Mouse (Mus musculus) small intestine, adult 2 months (tissue): ENCODE data around the gene Pbx2. TPM values are rescaled to one million over a fixed set of nuclear protein-coding genes. Genes with fewer than 3 reads are reported as not detected.

Experiments used
- H3K27ac ChIP-seq: fragments of 200-500 bp; 2 replicates; pipeline ENCODE4 v1.5.1; 2012; ENCODE audit warnings: low read depth, low read length, control low read depth, inconsistent platforms; ENCODE audit not compliant: insufficient read depth
- H3K27me3 ChIP-seq: fragments of 200-500 bp; 2 replicates; pipeline ENCODE4 v1.6.1; 2012; ENCODE audit warnings: mild to moderate bottlenecking, moderate library complexity, low read length, inconsistent platforms; ENCODE audit not compliant: control insufficient read depth, insufficient read depth
- H3K36me3 ChIP-seq: fragments of 200-500 bp; 2 replicates; pipeline ENCODE4 v1.6.1; 2012; ENCODE audit warnings: mild to moderate bottlenecking, low read length, control low read depth, inconsistent platforms; ENCODE audit not compliant: control insufficient read depth, insufficient read depth
- H3K4me1 ChIP-seq: fragments of 200-500 bp; 2 replicates; pipeline ENCODE4 v1.6.1; 2012; ENCODE audit warnings: low read length, inconsistent platforms, mixed read lengths; ENCODE audit not compliant: control insufficient read depth, insufficient read depth, insufficient read length
- H3K4me3 ChIP-seq: fragments of 200-500 bp; 2 replicates; pipeline ENCODE4 v1.5.1; 2012; ENCODE audit warnings: low read depth, mild to moderate bottlenecking, control low read depth, inconsistent platforms, low read length, moderate library complexity
- CTCF ChIP-seq: fragments of 200-500 bp; IDR thresholded peaks from 2 replicates; pipeline ENCODE4 v1.5.1; 2012; ENCODE audit warnings: low read depth, mild to moderate bottlenecking, control low read depth, inconsistent platforms, low read length, moderate library complexity, mixed read lengths; ENCODE audit not compliant: insufficient replicate concordance, insufficient read length; ENCODE audit errors: extremely low read depth
- POLR2A ChIP-seq: fragments of 200-500 bp; IDR thresholded peaks from 2 replicates; pipeline ENCODE4 v1.6.1; 2012; ENCODE audit warnings: low read depth, mild to moderate bottlenecking, control low read depth, inconsistent platforms, low read length, moderate library complexity
- WGBS: fragments of 180-500 bp; shearing (Covaris S2); methylation state at CpG from one replicate; pipeline ENCODE4 v1.1.7; 2018; 5-methylcytosine and 5-hydroxymethylcytosine counted together
- polyA plus RNA-seq: library from polyadenylated mRNA; depleted of rRNA; stranded (reverse); fragments of >200 nt; gene quantifications from 2 replicates; pipeline ENCODE4 v1.2.3, GENCODE M21; 2012

The Pbx2 gene
- polyA plus RNA-seq, 1 experiment = 32.2 TPM

DNA sequence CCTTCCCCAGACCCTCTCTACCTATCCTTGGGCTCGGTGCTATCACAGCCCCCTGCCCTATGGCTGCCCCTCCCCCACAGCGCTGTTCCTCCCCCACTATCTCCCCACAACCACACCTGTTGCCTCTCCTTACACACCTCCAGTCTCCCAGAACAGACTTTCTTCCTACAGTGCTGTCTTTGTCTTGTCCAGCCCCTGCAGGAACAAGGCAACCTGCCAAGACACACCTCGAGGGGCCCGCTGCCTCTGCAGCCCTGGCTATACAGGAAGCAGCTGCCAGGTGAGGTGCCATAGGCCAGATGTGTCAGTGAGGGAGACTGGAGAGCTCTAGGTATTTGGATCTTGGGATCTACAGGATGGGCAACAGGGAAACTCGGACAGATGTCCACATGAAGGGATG is 14.5 kb upstream of the Pbx2 start:
- no peaks in the 10 kb centered on the region for H3K27me3 ChIP-seq
- peak overlapping the region; percentile 57 for H3K27ac ChIP-seq
- H3K4me3 ChIP-seq = no peak overlapping the region
- H3K4me1 ChIP-seq = peaks cover 27% of the 10 kb centered on the region
- TF ChIP-seq POLR2A (no peak), CTCF (no peak)
- 27% methylated on average over 5 of the region's 5 CpGs for WGBS
- H3K36me3 ChIP-seq = no peaks in the 10 kb centered on the region

DNA sequence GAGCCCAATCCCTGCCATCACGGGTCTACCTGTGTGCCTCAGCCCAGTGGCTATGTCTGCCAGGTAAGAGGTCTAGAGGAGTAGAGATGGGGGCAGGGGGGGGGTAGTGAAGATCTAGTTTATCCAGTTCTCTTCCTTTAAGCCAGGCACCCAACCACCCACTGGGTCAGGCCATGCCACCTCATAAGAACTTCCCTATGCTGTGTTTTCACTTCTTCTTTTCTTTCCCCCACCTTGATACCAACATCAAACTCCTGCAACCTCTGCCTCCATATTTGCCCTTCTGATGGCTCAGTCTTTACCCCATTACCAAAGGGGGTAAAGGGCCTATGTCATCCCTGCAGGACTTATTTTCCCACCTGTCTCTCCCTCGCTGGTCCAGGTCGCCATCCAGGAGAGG is 13.0 kb upstream of the Pbx2 start:
- Histone ChIP-seq H3K4me3 (no peak overlapping the region), H3K27ac (no peak overlapping the region), H3K36me3 (no peaks in the 10 kb centered on the region), H3K4me1 (peaks cover 27% of the 10 kb centered on the region), H3K27me3 (no peaks in the 10 kb centered on the region)
- TF ChIP-seq CTCF (no peak), POLR2A (no peak)
- 91% methylated on average over 3 of the region's 3 CpGs for WGBS

DNA sequence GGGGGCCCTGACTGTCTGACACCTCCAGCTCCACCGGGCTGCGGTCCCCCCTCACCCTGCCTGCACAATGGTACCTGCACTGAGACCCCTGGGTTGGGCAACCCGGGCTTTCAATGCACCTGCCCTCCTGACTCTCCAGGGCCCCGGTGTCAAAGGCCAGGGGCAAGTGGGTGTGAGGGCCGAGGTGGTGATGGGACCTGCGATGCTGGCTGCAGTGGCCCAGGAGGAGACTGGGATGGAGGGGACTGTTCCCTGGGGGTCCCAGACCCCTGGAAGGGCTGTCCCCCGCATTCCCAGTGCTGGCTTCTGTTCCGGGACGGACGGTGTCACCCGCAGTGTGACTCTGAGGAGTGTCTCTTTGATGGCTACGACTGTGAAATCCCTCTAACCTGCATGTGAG is 8.5 kb upstream of the Pbx2 start:
- TF ChIP-seq CTCF (no peak), POLR2A (no peak)
- peaks cover 9% of the 10 kb centered on the region for H3K4me1 ChIP-seq
- no peaks in the 10 kb centered on the region for H3K27me3 ChIP-seq
- H3K4me3 ChIP-seq = no peak overlapping the region
- H3K36me3 ChIP-seq = no peaks in the 10 kb centered on the region
- no peak overlapping the region for H3K27ac ChIP-seq
- WGBS = 91% methylated on average over 12 of the region's 12 CpGs

DNA sequence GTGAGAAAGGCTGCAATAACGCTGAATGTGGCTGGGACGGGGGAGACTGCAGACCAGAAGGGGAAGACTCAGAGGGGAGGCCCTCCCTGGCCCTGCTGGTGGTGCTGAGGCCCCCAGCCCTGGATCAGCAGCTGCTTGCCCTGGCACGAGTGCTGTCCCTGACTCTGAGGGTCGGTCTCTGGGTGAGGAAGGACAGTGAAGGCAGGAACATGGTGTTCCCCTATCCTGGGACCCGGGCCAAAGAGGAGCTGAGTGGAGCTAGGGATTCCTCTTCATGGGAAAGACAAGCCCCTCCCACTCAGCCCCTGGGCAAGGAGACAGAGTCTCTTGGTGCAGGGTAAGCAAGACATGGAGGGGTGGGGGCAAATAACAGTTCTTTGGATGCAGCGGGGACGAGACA is 7.7 kb upstream of the Pbx2 start:
- Histone ChIP-seq H3K36me3 (no peaks in the 10 kb centered on the region), H3K4me3 (no peak overlapping the region), H3K27me3 (no peaks in the 10 kb centered on the region), H3K4me1 (peaks cover 7% of the 10 kb centered on the region), H3K27ac (no peak overlapping the region)
- WGBS = 76% methylated on average over 7 of the region's 7 CpGs
- TF ChIP-seq POLR2A (no peak), CTCF (no peak)

DNA sequence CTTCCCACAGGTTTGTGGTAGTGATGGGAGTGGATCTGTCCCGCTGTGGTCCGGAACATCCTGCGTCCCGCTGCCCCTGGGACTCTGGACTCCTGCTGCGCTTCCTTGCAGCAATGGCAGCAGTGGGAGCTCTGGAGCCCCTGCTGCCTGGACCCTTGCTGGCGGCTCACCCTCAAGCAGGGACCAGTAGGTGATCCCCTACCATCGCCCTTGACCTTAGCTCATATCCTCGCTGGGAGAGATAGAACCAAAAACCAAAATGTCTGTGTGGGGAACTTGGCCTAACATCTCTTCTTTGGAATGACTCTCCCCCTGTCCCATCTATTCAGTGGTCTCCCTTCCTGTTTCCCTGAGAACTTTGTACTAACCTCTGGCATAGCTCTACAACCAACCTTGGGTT is 7.2 kb upstream of the Pbx2 start:
- H3K36me3 ChIP-seq = no peaks in the 10 kb centered on the region
- no peak overlapping the region for H3K4me3 ChIP-seq
- TF ChIP-seq POLR2A = no peak
- TF ChIP-seq CTCF = no peak
- no peak overlapping the region for H3K27ac ChIP-seq
- WGBS = 93% methylated on average over 8 of the region's 8 CpGs
- peaks cover 7% of the 10 kb centered on the region for H3K4me1 ChIP-seq
- H3K27me3 ChIP-seq = no peaks in the 10 kb centered on the region

DNA sequence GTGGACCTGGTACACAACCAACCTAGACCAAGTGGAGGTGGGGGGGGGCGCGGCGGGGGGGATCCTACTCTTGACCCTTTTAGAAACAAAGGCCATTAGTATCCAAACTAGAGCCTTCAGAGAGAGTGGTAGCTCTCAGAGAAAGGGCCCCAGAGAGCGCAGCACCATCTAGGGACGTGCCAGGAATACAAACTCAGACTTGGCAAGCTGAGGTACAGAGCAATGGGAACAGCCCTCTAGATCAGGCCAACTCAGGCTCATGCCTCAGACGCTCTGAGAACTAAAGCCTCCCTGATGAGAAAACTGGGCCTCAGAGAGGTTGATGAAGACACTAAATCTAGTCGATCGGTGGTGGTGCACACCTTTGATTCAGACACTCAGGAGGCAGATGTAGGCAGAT is 5.9 kb upstream of the Pbx2 start:
- Histone ChIP-seq H3K27ac (no peak overlapping the region), H3K27me3 (no peaks in the 10 kb centered on the region), H3K4me3 (no peak overlapping the region), H3K36me3 (no peaks in the 10 kb centered on the region), H3K4me1 (peaks cover 9% of the 10 kb centered on the region)
- WGBS = 94% methylated on average over 8 of the region's 8 CpGs
- TF ChIP-seq CTCF (no peak), POLR2A (no peak)

DNA sequence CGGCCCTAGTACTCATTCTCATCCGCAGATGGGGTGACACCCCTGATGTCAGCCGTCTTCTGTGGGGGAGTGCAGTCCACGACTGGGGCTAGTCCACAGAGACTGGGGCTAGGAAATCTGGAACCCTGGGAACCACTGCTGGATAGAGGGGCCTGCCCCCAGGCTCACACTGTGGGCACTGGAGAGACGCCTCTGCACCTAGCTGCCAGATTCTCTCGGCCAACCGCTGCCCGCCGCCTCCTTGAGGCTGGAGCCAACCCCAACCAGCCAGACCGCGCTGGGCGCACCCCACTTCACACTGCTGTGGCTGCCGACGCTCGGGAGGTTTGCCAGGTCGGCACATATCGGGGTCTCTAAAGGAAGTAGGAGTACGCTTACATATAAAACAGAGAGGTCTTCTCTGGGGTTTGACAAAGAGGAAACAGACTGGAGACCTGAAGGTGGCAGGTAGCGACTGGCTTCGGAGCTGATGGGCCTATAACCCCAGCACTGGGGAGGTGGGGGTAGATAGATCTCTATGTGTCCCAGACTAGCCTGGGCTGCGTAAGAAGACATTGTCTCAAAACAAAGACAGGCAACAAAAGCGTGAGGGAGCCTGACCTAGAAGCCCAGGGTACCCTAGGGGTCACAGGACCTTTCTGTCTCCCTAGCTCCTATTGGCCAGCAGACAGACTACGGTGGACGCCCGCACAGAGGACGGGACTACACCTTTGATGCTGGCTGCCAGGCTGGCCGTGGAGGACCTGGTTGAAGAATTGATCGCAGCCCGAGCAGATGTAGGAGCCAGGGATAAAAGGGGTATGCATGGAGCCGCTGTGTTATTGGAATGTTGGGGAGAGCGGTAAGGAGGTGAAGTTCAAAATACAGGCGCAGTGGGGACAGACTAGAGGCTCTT is 4.9 kb upstream of the Pbx2 start:
- 57% methylated on average over 32 of the region's 32 CpGs for WGBS
- H3K36me3 ChIP-seq = no peaks in the 10 kb centered on the region
- H3K27me3 ChIP-seq = no peaks in the 10 kb centered on the region
- H3K27ac ChIP-seq = no peak overlapping the region
- no peak for TF ChIP-seq CTCF
- TF ChIP-seq POLR2A = no peak
- H3K4me1 ChIP-seq = peaks cover 11% of the 10 kb centered on the region
- H3K4me3 ChIP-seq = peak overlapping the region; percentile 96; the same call in 1 of the 2 replicates
